Mouse (Mus musculus): Measurements from ENCODE around the gene Hsdl2. TPM values are rescaled to one million over a fixed set of nuclear protein-coding genes. Genes with fewer than 3 reads are reported as not detected.

Hsdl2 gene
- polyA plus RNA-seq, 1 experiment: not detected

- H3K4me1 ChIP-seq (ENCODE audit: control insufficient read depth, insufficient read depth, low read length): peaks cover 5% of the 10 kb centered on the region; the same call in 1 of the 2 replicates
- 23% methylated on average over 7 of the region's 7 CpGs for WGBS
- H3K4me3 ChIP-seq (ENCODE audit: insufficient read depth, low read depth, low read length): no peak overlapping the region
- no peak for TF ChIP-seq CTCF (IDR thresholded peaks at IDR 0.05; ENCODE audit: insufficient read depth, low read depth, low read length)
- H3K27ac ChIP-seq (ENCODE audit: insufficient read depth, low read depth, low read length): no peak overlapping the region
These were observed 47.9 kb downstream of the Hsdl2 start for GRCm38 (mm10) chr4:59629076-59629874.

GRCm38 (mm10) chr4:59630122-59630521 is 48.8 kb downstream of the Hsdl2 start:
- WGBS: 54% methylated on average over 9 of the region's 9 CpGs
- peaks cover 5% of the 10 kb centered on the region; the same call in 1 of the 2 replicates for H3K4me1 ChIP-seq (ENCODE audit: control insufficient read depth, insufficient read depth, low read length)
- no peak overlapping the region for H3K4me3 ChIP-seq (ENCODE audit: insufficient read depth, low read depth, low read length)
- no peak overlapping the region for H3K27ac ChIP-seq (ENCODE audit: insufficient read depth, low read depth, low read length)
- TF ChIP-seq CTCF (IDR thresholded peaks at IDR 0.05; ENCODE audit: insufficient read depth, low read depth, low read length) (no peak), POLR2A (IDR thresholded peaks at IDR 0.05; ENCODE audit: insufficient read depth, low read depth, low read length) (no peak)

DNA sequence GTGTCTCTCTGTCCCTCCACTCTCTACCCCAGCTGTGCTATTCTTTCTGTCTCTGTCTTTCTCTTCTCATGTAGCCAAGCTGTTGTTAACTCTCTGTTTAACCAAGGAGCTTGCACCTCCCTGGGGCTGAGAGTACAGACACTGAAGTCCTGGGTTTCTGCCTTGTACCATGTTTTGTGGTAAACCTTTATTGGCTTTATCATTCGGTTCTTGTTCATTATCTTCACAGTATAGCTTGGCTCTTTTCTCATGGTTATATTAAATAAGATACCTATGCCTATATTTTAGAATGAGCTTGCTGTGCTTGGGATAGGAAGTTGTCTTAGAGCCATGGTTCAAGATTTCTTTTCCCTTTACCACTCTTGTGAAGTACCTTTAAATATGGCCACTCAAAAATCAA is 53.2 kb downstream of the Hsdl2 start:
- TF ChIP-seq POLR2A (IDR thresholded peaks at IDR 0.05; ENCODE audit: insufficient read depth, low read depth, low read length) (no peak), CTCF (IDR thresholded peaks at IDR 0.05; ENCODE audit: insufficient read depth, low read depth, low read length) (no peak)
- Histone ChIP-seq H3K4me3 (ENCODE audit: insufficient read depth, low read depth, low read length) (no peak overlapping the region), H3K4me1 (ENCODE audit: control insufficient read depth, insufficient read depth, low read length) (0 out of 2 replicates have a peak, but pooled peaks cover 2% of the 10 kb centered on the region), H3K27ac (ENCODE audit: insufficient read depth, low read depth, low read length) (no peak overlapping the region)
- 56% methylated on average over 1 of the region's 1 CpGs for WGBS

DNA sequence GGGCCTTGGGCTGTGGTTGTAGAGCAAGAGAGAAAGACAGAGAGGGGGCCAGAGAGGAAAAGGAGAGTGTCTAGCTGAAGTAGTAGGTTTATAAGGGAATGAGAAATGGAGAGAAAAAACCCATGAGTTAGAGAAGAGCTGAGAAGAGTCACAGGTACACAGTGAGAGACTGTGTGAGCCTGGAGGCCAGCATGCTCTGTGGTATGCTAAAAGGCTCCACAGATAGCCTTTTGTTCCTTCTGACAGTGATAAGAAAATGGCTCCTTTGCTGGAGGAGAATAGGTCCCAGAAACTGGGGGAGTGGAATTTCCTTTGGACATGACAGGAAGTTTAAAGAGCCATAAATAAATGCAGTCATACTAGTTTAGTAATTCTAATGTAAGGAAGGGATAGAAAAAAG is 57.8 kb downstream of the Hsdl2 start:
- TF ChIP-seq POLR2A (IDR thresholded peaks at IDR 0.05; ENCODE audit: insufficient read depth, low read depth, low read length): no peak
- TF ChIP-seq CTCF (IDR thresholded peaks at IDR 0.05; ENCODE audit: insufficient read depth, low read depth, low read length): no peak
- Histone ChIP-seq H3K4me1 (ENCODE audit: control insufficient read depth, insufficient read depth, low read length) (peaks cover 2% of the 10 kb centered on the region; the same call in 1 of the 2 replicates), H3K27ac (ENCODE audit: insufficient read depth, low read depth, low read length) (no peak overlapping the region), H3K4me3 (ENCODE audit: insufficient read depth, low read depth, low read length) (no peak overlapping the region)

GRCm38 (mm10) chr4:59640720-59641119 is 59.4 kb downstream of the Hsdl2 start:
- peaks cover 2% of the 10 kb centered on the region; the same call in 1 of the 2 replicates for H3K4me1 ChIP-seq (ENCODE audit: control insufficient read depth, insufficient read depth, low read length)
- H3K27ac ChIP-seq (ENCODE audit: insufficient read depth, low read depth, low read length): no peak overlapping the region
- no peak overlapping the region for H3K4me3 ChIP-seq (ENCODE audit: insufficient read depth, low read depth, low read length)
- TF ChIP-seq POLR2A (IDR thresholded peaks at IDR 0.05; ENCODE audit: insufficient read depth, low read depth, low read length): no peak
- TF ChIP-seq CTCF (IDR thresholded peaks at IDR 0.05; ENCODE audit: insufficient read depth, low read depth, low read length): no peak
- WGBS: 92% methylated on average over 2 of the region's 2 CpGs

DNA sequence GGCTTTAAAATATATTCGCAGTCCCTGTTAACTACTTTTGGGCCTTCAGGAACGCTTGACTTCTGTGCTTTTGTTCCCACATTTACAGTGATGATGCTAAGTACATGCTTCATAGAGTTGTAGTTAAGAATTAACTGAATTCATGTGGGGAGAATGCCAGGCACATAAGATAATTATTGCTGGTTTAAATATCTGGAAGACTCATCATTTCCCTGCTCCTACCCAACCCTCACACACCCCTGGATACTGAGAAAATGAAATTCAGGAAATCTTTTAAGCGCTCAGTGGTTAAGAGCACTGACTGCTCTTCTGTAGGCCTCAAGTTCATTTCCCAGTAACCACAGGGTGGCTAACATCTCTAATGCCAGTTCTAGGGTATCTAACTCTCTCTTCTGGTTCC is 60.7 kb downstream of the Hsdl2 start:
- TF ChIP-seq POLR2A (IDR thresholded peaks at IDR 0.05; ENCODE audit: insufficient read depth, low read depth, low read length) (no peak), CTCF (IDR thresholded peaks at IDR 0.05; ENCODE audit: insufficient read depth, low read depth, low read length) (no peak)
- 40% methylated on average over 3 of the region's 3 CpGs for WGBS
- Histone ChIP-seq H3K4me3 (ENCODE audit: insufficient read depth, low read depth, low read length) (no peak overlapping the region), H3K4me1 (ENCODE audit: control insufficient read depth, insufficient read depth, low read length) (peaks cover 2% of the 10 kb centered on the region; the same call in 1 of the 2 replicates), H3K27ac (ENCODE audit: insufficient read depth, low read depth, low read length) (no peak overlapping the region)

DNA sequence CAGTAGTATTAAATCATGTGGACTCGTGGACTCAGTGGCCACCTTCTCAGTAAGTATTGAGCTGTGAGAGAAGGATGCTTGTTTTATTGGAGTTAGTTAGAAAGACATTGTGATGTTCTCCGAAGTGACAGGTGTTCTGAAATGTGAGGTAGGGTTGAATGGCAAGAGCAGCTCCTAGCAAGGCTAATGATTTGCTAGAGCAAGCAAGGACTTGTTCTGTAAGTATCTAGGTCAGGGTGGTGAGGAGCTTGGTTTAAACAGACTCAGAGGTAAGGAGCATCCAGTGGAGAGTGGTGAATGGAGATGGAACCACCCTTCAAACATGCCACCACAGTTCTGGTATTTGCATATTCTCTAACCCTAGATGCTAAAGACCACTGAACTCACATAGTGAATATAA is 61.3 kb downstream of the Hsdl2 start:
- TF ChIP-seq POLR2A (IDR thresholded peaks at IDR 0.05; ENCODE audit: insufficient read depth, low read depth, low read length) (no peak), CTCF (IDR thresholded peaks at IDR 0.05; ENCODE audit: insufficient read depth, low read depth, low read length) (no peak)
- Histone ChIP-seq H3K4me3 (ENCODE audit: insufficient read depth, low read depth, low read length) (no peak overlapping the region), H3K4me1 (ENCODE audit: control insufficient read depth, insufficient read depth, low read length) (peaks cover 2% of the 10 kb centered on the region; the same call in 1 of the 2 replicates), H3K27ac (ENCODE audit: insufficient read depth, low read depth, low read length) (no peak overlapping the region)
- 94% methylated on average over 2 of the region's 2 CpGs for WGBS

DNA sequence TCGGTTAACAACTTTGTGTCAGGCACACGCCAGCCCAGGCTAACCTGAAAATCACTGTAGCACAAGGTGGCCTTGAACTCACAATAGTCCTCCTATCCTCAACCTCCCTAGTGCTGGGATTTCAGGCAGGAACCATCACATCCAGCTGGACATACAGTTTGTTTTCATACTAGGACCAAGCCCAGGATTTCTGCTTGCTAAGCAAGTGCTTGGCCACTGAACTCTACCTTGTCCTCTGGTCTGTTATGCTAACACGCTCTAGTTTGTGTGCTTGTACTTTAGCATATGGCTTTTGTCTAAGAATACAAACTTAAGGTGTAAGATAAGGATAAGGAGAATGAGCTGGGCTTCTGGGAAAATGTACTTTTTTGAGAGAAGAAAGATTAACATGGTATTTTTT is 63.1 kb downstream of the Hsdl2 start:
- Histone ChIP-seq H3K27ac (ENCODE audit: insufficient read depth, low read depth, low read length) (no peak overlapping the region), H3K4me3 (ENCODE audit: insufficient read depth, low read depth, low read length) (no peak overlapping the region), H3K4me1 (ENCODE audit: control insufficient read depth, insufficient read depth, low read length) (peaks cover 2% of the 10 kb centered on the region; the same call in 1 of the 2 replicates)
- 90% methylated on average over 3 of the region's 3 CpGs for WGBS
- TF ChIP-seq CTCF (IDR thresholded peaks at IDR 0.05; ENCODE audit: insufficient read depth, low read depth, low read length) (no peak), POLR2A (IDR thresholded peaks at IDR 0.05; ENCODE audit: insufficient read depth, low read depth, low read length) (no peak)

- WGBS: 48% methylated on average over 4 of the region's 4 CpGs
- no peak overlapping the region for H3K4me3 ChIP-seq (ENCODE audit: insufficient read depth, low read depth, low read length)
- no peak for TF ChIP-seq CTCF (IDR thresholded peaks at IDR 0.05; ENCODE audit: insufficient read depth, low read depth, low read length)
- TF ChIP-seq POLR2A (IDR thresholded peaks at IDR 0.05; ENCODE audit: insufficient read depth, low read depth, low read length): no peak
- H3K27ac ChIP-seq (ENCODE audit: insufficient read depth, low read depth, low read length): no peak overlapping the region
- H3K4me1 ChIP-seq (ENCODE audit: control insufficient read depth, insufficient read depth, low read length): peaks cover 2% of the 10 kb centered on the region; the same call in 1 of the 2 replicates
These were observed 63.6 kb downstream of the Hsdl2 start for GRCm38 (mm10) chr4:59644992-59645391.

All from olfactory bulb, adult 2 months (tissue).